Mouse (Mus musculus): ENCODE measurements around the gene Mast4. TPM values are rescaled to one million over a fixed set of nuclear protein-coding genes. Genes with fewer than 3 reads are reported as not detected.

Mast4 gene
- polyA plus RNA-seq, 1 experiment from 2014 or later = 20.3 TPM

- H3K36me3 ChIP-seq = no peaks in the 10 kb centered on the region
- H3K27ac ChIP-seq = no peak overlapping the region
- ATAC-seq = no peak
- H3K4me3 ChIP-seq (replicated peaks) = no peak overlapping the region
- H3K9ac ChIP-seq = no peak overlapping the region
- no peaks in the 10 kb centered on the region for H3K9me3 ChIP-seq
- H3K4me2 ChIP-seq (replicated peaks) = no peak overlapping the region
- 35% methylated on average over 1 of the region's 1 CpGs for WGBS
- no peaks in the 10 kb centered on the region for H3K4me1 ChIP-seq (replicated peaks)
- no peaks in the 10 kb centered on the region for H3K27me3 ChIP-seq (replicated peaks)
Observed at GRCm38 (mm10) chr13:103203376-103203895, 130.9 kb downstream of the Mast4 start.

GRCm38 (mm10) chr13:103201016-103201760 is 133.1 kb downstream of the Mast4 start:
- ATAC-seq = no peak
- 72% methylated on average over 10 of the region's 10 CpGs for WGBS
- H3K4me1 ChIP-seq (replicated peaks) = no peaks in the 10 kb centered on the region

GRCm38 (mm10) chr13:103199823-103200660 is 134.3 kb downstream of the Mast4 start:
- H3K9me3 ChIP-seq = no peaks in the 10 kb centered on the region
- H3K4me3 ChIP-seq (replicated peaks) = no peak overlapping the region
- no peaks in the 10 kb centered on the region for H3K27me3 ChIP-seq (replicated peaks)
- WGBS = 24% methylated on average over 2 of the region's 2 CpGs
- no peak overlapping the region for H3K27ac ChIP-seq
- no peak for ATAC-seq
- no peaks in the 10 kb centered on the region for H3K4me1 ChIP-seq (replicated peaks)
- H3K9ac ChIP-seq = no peak overlapping the region
- H3K4me2 ChIP-seq (replicated peaks) = no peak overlapping the region
- H3K36me3 ChIP-seq = no peaks in the 10 kb centered on the region

More at GRCm38 (mm10) chr13:103201016-103201760, 133.1 kb downstream of the Mast4 start:
- Histone ChIP-seq H3K4me3 (replicated peaks) (no peak overlapping the region), H3K9me3 (no peaks in the 10 kb centered on the region), H3K9ac (no peak overlapping the region), H3K27ac (no peak overlapping the region), H3K27me3 (replicated peaks) (no peaks in the 10 kb centered on the region), H3K4me2 (replicated peaks) (no peak overlapping the region), H3K36me3 (no peaks in the 10 kb centered on the region)

- no peak for ATAC-seq
- Histone ChIP-seq H3K27ac (no peak overlapping the region), H3K4me3 (replicated peaks) (no peak overlapping the region), H3K4me1 (replicated peaks) (no peaks in the 10 kb centered on the region), H3K27me3 (replicated peaks) (no peaks in the 10 kb centered on the region), H3K9ac (no peak overlapping the region), H3K36me3 (no peaks in the 10 kb centered on the region), H3K4me2 (replicated peaks) (no peak overlapping the region), H3K9me3 (no peaks in the 10 kb centered on the region)
- 89% methylated on average over 9 of the region's 9 CpGs for WGBS
Observed at GRCm38 (mm10) chr13:103198210-103198940, 135.9 kb downstream of the Mast4 start.

- H3K4me3 ChIP-seq (replicated peaks) = no peak overlapping the region
Observed at GRCm38 (mm10) chr13:103196307-103196706, 138.0 kb downstream of the Mast4 start.

GRCm38 (mm10) chr13:103195847-103196246 is 138.4 kb downstream of the Mast4 start:
- WGBS = 73% methylated on average over 3 of the region's 3 CpGs
- H3K27ac ChIP-seq = no peak overlapping the region
- H3K27me3 ChIP-seq (replicated peaks) = no peaks in the 10 kb centered on the region
- no peaks in the 10 kb centered on the region for H3K36me3 ChIP-seq
- H3K4me1 ChIP-seq (replicated peaks) = no peaks in the 10 kb centered on the region
- H3K4me3 ChIP-seq (replicated peaks) = no peak overlapping the region
- no peak overlapping the region for H3K9ac ChIP-seq
- no peak for ATAC-seq
- H3K9me3 ChIP-seq = no peaks in the 10 kb centered on the region
- H3K4me2 ChIP-seq (replicated peaks) = no peak overlapping the region

More at GRCm38 (mm10) chr13:103196307-103196706, 138.0 kb downstream of the Mast4 start:
- ATAC-seq = no peak
- H3K27ac ChIP-seq = no peak overlapping the region
- no peak overlapping the region for H3K9ac ChIP-seq
- no peaks in the 10 kb centered on the region for H3K4me1 ChIP-seq (replicated peaks)
- WGBS = 68% methylated on average over 5 of the region's 5 CpGs
- H3K27me3 ChIP-seq (replicated peaks) = no peaks in the 10 kb centered on the region
- no peaks in the 10 kb centered on the region for H3K36me3 ChIP-seq
- H3K4me2 ChIP-seq (replicated peaks) = no peak overlapping the region
- H3K9me3 ChIP-seq = no peaks in the 10 kb centered on the region

- no peak for ATAC-seq
- WGBS = 78% methylated on average over 5 of the region's 5 CpGs
- Histone ChIP-seq H3K9ac (no peak overlapping the region), H3K4me2 (replicated peaks) (no peak overlapping the region), H3K9me3 (no peaks in the 10 kb centered on the region), H3K36me3 (no peaks in the 10 kb centered on the region), H3K27ac (no peak overlapping the region), H3K27me3 (replicated peaks) (no peaks in the 10 kb centered on the region), H3K4me1 (replicated peaks) (no peaks in the 10 kb centered on the region), H3K4me3 (replicated peaks) (no peak overlapping the region)
Observed at GRCm38 (mm10) chr13:103183566-103183965, 150.7 kb downstream of the Mast4 start.

GRCm38 (mm10) chr13:103181836-103182235 is 152.5 kb downstream of the Mast4 start:
- 94% methylated on average over 9 of the region's 9 CpGs for WGBS
- Histone ChIP-seq H3K9ac (no peak overlapping the region), H3K27me3 (replicated peaks) (no peaks in the 10 kb centered on the region), H3K4me2 (replicated peaks) (no peak overlapping the region), H3K9me3 (no peaks in the 10 kb centered on the region), H3K36me3 (no peaks in the 10 kb centered on the region), H3K4me1 (replicated peaks) (no peaks in the 10 kb centered on the region), H3K27ac (no peak overlapping the region), H3K4me3 (replicated peaks) (no peak overlapping the region)
- no peak for ATAC-seq

GRCm38 (mm10) chr13:103176871-103177270 is 157.4 kb downstream of the Mast4 start:
- no peak overlapping the region for H3K4me2 ChIP-seq (replicated peaks)

GRCm38 (mm10) chr13:103174431-103174830 is 159.9 kb downstream of the Mast4 start:
- H3K4me1 ChIP-seq (replicated peaks) = no peaks in the 10 kb centered on the region
- no peaks in the 10 kb centered on the region for H3K36me3 ChIP-seq
- no peak for ATAC-seq
- no peak overlapping the region for H3K4me3 ChIP-seq (replicated peaks)
- no peaks in the 10 kb centered on the region for H3K9me3 ChIP-seq
- H3K4me2 ChIP-seq (replicated peaks) = no peak overlapping the region
- H3K9ac ChIP-seq = no peak overlapping the region
- H3K27ac ChIP-seq = no peak overlapping the region
- H3K27me3 ChIP-seq (replicated peaks) = no peaks in the 10 kb centered on the region; the same call in 1 of the 2 replicates
- WGBS = 76% methylated on average over 5 of the region's 5 CpGs

More at GRCm38 (mm10) chr13:103176871-103177270, 157.4 kb downstream of the Mast4 start:
- no peak overlapping the region for H3K4me3 ChIP-seq (replicated peaks)
- no peak for ATAC-seq
- H3K27ac ChIP-seq = no peak overlapping the region
- no peaks in the 10 kb centered on the region for H3K4me1 ChIP-seq (replicated peaks)
- H3K9ac ChIP-seq = no peak overlapping the region
- H3K9me3 ChIP-seq = no peaks in the 10 kb centered on the region
- WGBS = 77% methylated on average over 7 of the region's 7 CpGs
- no peaks in the 10 kb centered on the region for H3K36me3 ChIP-seq
- H3K27me3 ChIP-seq (replicated peaks) = no peaks in the 10 kb centered on the region

GRCm38 (mm10) chr13:103173545-103174182 is 160.6 kb downstream of the Mast4 start:
- H3K4me3 ChIP-seq (replicated peaks) = no peak overlapping the region
- 26% methylated on average over 7 of the region's 7 CpGs for WGBS
- H3K27me3 ChIP-seq (replicated peaks) = no peaks in the 10 kb centered on the region; the same call in 1 of the 2 replicates
- H3K9me3 ChIP-seq = no peaks in the 10 kb centered on the region
- H3K4me1 ChIP-seq (replicated peaks) = no peaks in the 10 kb centered on the region
- H3K36me3 ChIP-seq = no peaks in the 10 kb centered on the region
- ATAC-seq = no peak
- H3K9ac ChIP-seq = no peak overlapping the region
- H3K4me2 ChIP-seq (replicated peaks) = no peak overlapping the region
- H3K27ac ChIP-seq = no peak overlapping the region
